Mouse (Mus musculus): ENCODE measurements around the gene Bach2. TPM values are rescaled to one million over a fixed set of nuclear protein-coding genes. Genes with fewer than 3 reads are reported as not detected.
A peak's percentile ranks its signal among the peaks of the same experiment; 100 is the strongest.

The Bach2 gene
- polyA plus RNA-seq, 1 experiment, result 0.11 TPM

- no peak overlapping the region for H3K4me3 ChIP-seq (ENCODE audit: insufficient read depth, poor library complexity, severe bottlenecking)
- no peak overlapping the region for H3ac ChIP-seq (ENCODE audit: control insufficient read depth, insufficient read length, low read depth)
- no peaks in the 10 kb centered on the region for H3K36me3 ChIP-seq (ENCODE audit: control insufficient read depth, insufficient read depth)
- no peaks in the 10 kb centered on the region for H3K79me2 ChIP-seq (ENCODE audit: control insufficient read depth, insufficient read depth)
- no peaks in the 10 kb centered on the region for H3K27me3 ChIP-seq (ENCODE audit: control insufficient read depth, insufficient read depth, insufficient read length)
- no peaks in the 10 kb centered on the region for H3K79me3 ChIP-seq (ENCODE audit: low read depth)
- TF ChIP-seq USF1 (IDR thresholded peaks at IDR 0.05; ENCODE audit: low read depth), result no peak
- no peak for TF ChIP-seq MYOG (IDR thresholded peaks at IDR 0.05; ENCODE audit: control insufficient read depth, extremely low read depth, insufficient read length)
- peak; percentile 68 for TF ChIP-seq FOSL1 (IDR thresholded peaks at IDR 0.05; ENCODE audit: insufficient read depth, low read length, poor library complexity, severe bottlenecking)
- TF ChIP-seq CTCF (IDR thresholded peaks at IDR 0.05; ENCODE audit: control insufficient read depth, insufficient read depth, insufficient read length), result no peak
- peak; percentile 71 for TF ChIP-seq MYOD1 (IDR thresholded peaks at IDR 0.05; ENCODE audit: control insufficient read depth, insufficient read length, low read depth)
- TF ChIP-seq CEBPB (IDR thresholded peaks at IDR 0.05; ENCODE audit: low read depth), result peak; percentile 91
- TF ChIP-seq MAX (IDR thresholded peaks at IDR 0.05), result no peak
Measured at GRCm38 (mm10) chr4:32569995-32570938, 331.7 kb downstream of the Bach2 start.

- Histone ChIP-seq H3K4me3 (ENCODE audit: insufficient read depth, poor library complexity, severe bottlenecking) (no peak overlapping the region), H3K79me3 (ENCODE audit: low read depth) (no peaks in the 10 kb centered on the region), H3K36me3 (ENCODE audit: control insufficient read depth, insufficient read depth) (no peaks in the 10 kb centered on the region), H3K27me3 (ENCODE audit: control insufficient read depth, insufficient read depth, insufficient read length) (no peaks in the 10 kb centered on the region), H3K79me2 (ENCODE audit: control insufficient read depth, insufficient read depth) (no peaks in the 10 kb centered on the region), H3ac (ENCODE audit: control insufficient read depth, insufficient read length, low read depth) (no peak overlapping the region)
- TF ChIP-seq MYOD1 (IDR thresholded peaks at IDR 0.05; ENCODE audit: control insufficient read depth, insufficient read length, low read depth), result no peak
- no peak for TF ChIP-seq FOSL1 (IDR thresholded peaks at IDR 0.05; ENCODE audit: insufficient read depth, low read length, poor library complexity, severe bottlenecking)
- no peak for TF ChIP-seq CEBPB (IDR thresholded peaks at IDR 0.05; ENCODE audit: low read depth)
Measured at GRCm38 (mm10) chr4:32570939-32571317, 332.3 kb downstream of the Bach2 start.

GRCm38 (mm10) chr4:32571441-32571840 is 332.8 kb downstream of the Bach2 start:
- Histone ChIP-seq H3K36me3 (ENCODE audit: control insufficient read depth, insufficient read depth) (no peaks in the 10 kb centered on the region), H3K79me3 (ENCODE audit: low read depth) (no peaks in the 10 kb centered on the region), H3K4me3 (ENCODE audit: insufficient read depth, poor library complexity, severe bottlenecking) (no peak overlapping the region), H3K27me3 (ENCODE audit: control insufficient read depth, insufficient read depth, insufficient read length) (no peaks in the 10 kb centered on the region), H3ac (ENCODE audit: control insufficient read depth, insufficient read length, low read depth) (no peak overlapping the region), H3K79me2 (ENCODE audit: control insufficient read depth, insufficient read depth) (no peaks in the 10 kb centered on the region)
- TF ChIP-seq CTCF (IDR thresholded peaks at IDR 0.05; ENCODE audit: control insufficient read depth, insufficient read depth, insufficient read length) (no peak), MAX (IDR thresholded peaks at IDR 0.05) (no peak), FOSL1 (IDR thresholded peaks at IDR 0.05; ENCODE audit: insufficient read depth, low read length, poor library complexity, severe bottlenecking) (no peak), MYOD1 (IDR thresholded peaks at IDR 0.05; ENCODE audit: control insufficient read depth, insufficient read length, low read depth) (no peak), USF1 (IDR thresholded peaks at IDR 0.05; ENCODE audit: low read depth) (no peak), MYOG (IDR thresholded peaks at IDR 0.05; ENCODE audit: control insufficient read depth, extremely low read depth, insufficient read length) (no peak), CEBPB (IDR thresholded peaks at IDR 0.05; ENCODE audit: low read depth) (no peak)

- Histone ChIP-seq H3K36me3 (ENCODE audit: control insufficient read depth, insufficient read depth) (no peaks in the 10 kb centered on the region), H3K27me3 (ENCODE audit: control insufficient read depth, insufficient read depth, insufficient read length) (no peaks in the 10 kb centered on the region), H3K79me3 (ENCODE audit: low read depth) (no peaks in the 10 kb centered on the region), H3K79me2 (ENCODE audit: control insufficient read depth, insufficient read depth) (no peaks in the 10 kb centered on the region), H3ac (ENCODE audit: control insufficient read depth, insufficient read length, low read depth) (no peak overlapping the region), H3K4me3 (ENCODE audit: insufficient read depth, poor library complexity, severe bottlenecking) (no peak overlapping the region)
- TF ChIP-seq MAX (IDR thresholded peaks at IDR 0.05), result no peak
- no peak for TF ChIP-seq MYOG (IDR thresholded peaks at IDR 0.05; ENCODE audit: control insufficient read depth, extremely low read depth, insufficient read length)
- no peak for TF ChIP-seq MYOD1 (IDR thresholded peaks at IDR 0.05; ENCODE audit: control insufficient read depth, insufficient read length, low read depth)
- TF ChIP-seq USF1 (IDR thresholded peaks at IDR 0.05; ENCODE audit: low read depth), result no peak
- no peak for TF ChIP-seq CEBPB (IDR thresholded peaks at IDR 0.05; ENCODE audit: low read depth)
- TF ChIP-seq CTCF (IDR thresholded peaks at IDR 0.05; ENCODE audit: control insufficient read depth, insufficient read depth, insufficient read length), result no peak
- no peak for TF ChIP-seq FOSL1 (IDR thresholded peaks at IDR 0.05; ENCODE audit: insufficient read depth, low read length, poor library complexity, severe bottlenecking)
Measured at GRCm38 (mm10) chr4:32572118-32572517, 333.5 kb downstream of the Bach2 start.

- Histone ChIP-seq H3K4me3 (ENCODE audit: insufficient read depth, poor library complexity, severe bottlenecking) (no peak overlapping the region), H3K36me3 (ENCODE audit: control insufficient read depth, insufficient read depth) (no peaks in the 10 kb centered on the region), H3K79me2 (ENCODE audit: control insufficient read depth, insufficient read depth) (no peaks in the 10 kb centered on the region), H3K27me3 (ENCODE audit: control insufficient read depth, insufficient read depth, insufficient read length) (no peaks in the 10 kb centered on the region), H3K79me3 (ENCODE audit: low read depth) (no peaks in the 10 kb centered on the region), H3ac (ENCODE audit: control insufficient read depth, insufficient read length, low read depth) (no peak overlapping the region)
- TF ChIP-seq MYOD1 (IDR thresholded peaks at IDR 0.05; ENCODE audit: control insufficient read depth, insufficient read length, low read depth) (no peak), FOSL1 (IDR thresholded peaks at IDR 0.05; ENCODE audit: insufficient read depth, low read length, poor library complexity, severe bottlenecking) (no peak), USF1 (IDR thresholded peaks at IDR 0.05; ENCODE audit: low read depth) (no peak), CEBPB (IDR thresholded peaks at IDR 0.05; ENCODE audit: low read depth) (no peak), CTCF (IDR thresholded peaks at IDR 0.05; ENCODE audit: control insufficient read depth, insufficient read depth, insufficient read length) (no peak), MYOG (IDR thresholded peaks at IDR 0.05; ENCODE audit: control insufficient read depth, extremely low read depth, insufficient read length) (no peak), MAX (IDR thresholded peaks at IDR 0.05) (no peak)
Measured at GRCm38 (mm10) chr4:32573586-32573985, 335.0 kb downstream of the Bach2 start.

Measured in C2C12 (cell line).